Mouse (Mus musculus) myocyte (in vitro differentiated cells): ENCODE data around the gene Olfr204.
"Not testable (repeated sequence)": the region's sequence is repeated elsewhere in the genome, so short reads cannot be mapped to it uniquely, and the experiment has no call there.

Experiments
- CEBPB ChIP-seq: IDR thresholded peaks from 2 replicates; pipeline ENCODE4 v1.6.1; 2011; ENCODE audit warnings: mild to moderate bottlenecking, moderate library complexity; ENCODE audit not compliant: poor library complexity, insufficient read depth, severe bottlenecking
- E2F4 ChIP-seq: IDR thresholded peaks from one replicate; pipeline ENCODE4 v1.6.1; 2011; ENCODE audit warnings: mild to moderate bottlenecking, control low read depth, moderate library complexity; ENCODE audit not compliant: insufficient read depth
- MAX ChIP-seq: IDR thresholded peaks from one replicate; pipeline ENCODE4 v1.6.1; 2011; ENCODE audit warnings: low read depth, mild to moderate bottlenecking, control low read depth
- MYOD1 ChIP-seq, 3 experiments: IDR thresholded peaks; one replicate each; pipeline ENCODE4 v1.6.1; 2011; ENCODE audit warnings: control low read depth in 2 of 3, low read depth in 2 of 3, mild to moderate bottlenecking in 2 of 3, moderate library complexity in 1 of 3; ENCODE audit not compliant: insufficient read length in 2 of 3, control insufficient read depth in 1 of 3
- MYOG ChIP-seq, 3 experiments: IDR thresholded peaks; one replicate each; pipeline ENCODE4 v1.6.1; 2011; ENCODE audit warnings: control low read depth in 2 of 3, low read depth in 2 of 3, mild to moderate bottlenecking in 2 of 3; ENCODE audit not compliant: insufficient read length in 2 of 3, control insufficient read depth in 1 of 3, insufficient read depth in 1 of 3
- POLR2A ChIP-seq: IDR thresholded peaks from one replicate; pipeline ENCODE4 v1.6.1; 2011; ENCODE audit warnings: low read depth, mild to moderate bottlenecking, control low read depth, moderate library complexity; ENCODE audit not compliant: insufficient read length
- POLR2AphosphoS2 ChIP-seq: IDR thresholded peaks from one replicate; pipeline ENCODE4 v1.6.1; 2011; ENCODE audit warnings: low read depth, control low read depth; ENCODE audit not compliant: insufficient read length
- REST ChIP-seq: IDR thresholded peaks from one replicate; pipeline ENCODE4 v1.6.1; 2011; ENCODE audit warnings: mild to moderate bottlenecking, control low read depth, moderate library complexity; ENCODE audit not compliant: insufficient read depth, insufficient read length
- SRF ChIP-seq: IDR thresholded peaks from one replicate; pipeline ENCODE4 v1.6.1; 2011; ENCODE audit warnings: low read depth; ENCODE audit not compliant: control insufficient read depth, insufficient read length
- TCF12 ChIP-seq: IDR thresholded peaks from one replicate; pipeline ENCODE4 v1.6.1; 2011; ENCODE audit warnings: mild to moderate bottlenecking, control low read depth; ENCODE audit not compliant: poor library complexity, insufficient read depth, severe bottlenecking
- USF1 ChIP-seq: IDR thresholded peaks from one replicate; pipeline ENCODE4 v1.6.1; 2011; ENCODE audit warnings: low read depth, mild to moderate bottlenecking, control low read depth, moderate library complexity

DNA sequence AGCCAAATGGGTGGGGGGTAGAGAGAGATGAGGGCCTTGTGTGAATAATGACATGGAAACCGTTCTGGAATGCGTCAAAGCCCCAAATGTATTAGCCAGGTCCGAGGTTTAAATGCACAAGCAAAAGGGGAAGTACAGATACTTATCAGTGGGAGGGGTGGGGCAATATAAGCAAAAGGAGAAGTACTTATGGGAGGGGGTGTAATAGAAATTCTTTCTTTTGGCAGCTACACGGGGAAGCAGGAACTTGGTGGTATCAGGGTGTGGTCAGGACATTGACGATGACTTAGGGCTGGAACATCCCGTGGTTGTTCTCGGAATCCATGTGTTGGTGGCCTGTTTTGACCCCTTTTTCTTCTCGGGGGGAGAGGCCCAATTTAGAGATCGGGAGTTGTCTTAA lies 30.5 kb downstream of the Olfr204 start:
- TF ChIP-seq REST; MAX; POLR2AphosphoS2; POLR2A; CEBPB; E2F4; USF1; TCF12; MYOD1 (IDR thresholded peaks at IDR 0.05; ENCODE audit: control insufficient read depth in 1 of 3, insufficient read length in 2 of 3, low read depth in 2 of 3); SRF; MYOG (IDR thresholded peaks at IDR 0.05; ENCODE audit: control insufficient read depth in 1 of 3, insufficient read depth in 1 of 3, insufficient read length in 2 of 3, low read depth in 2 of 3): not testable (repeated sequence)
